Mouse (Mus musculus) midbrain, embryonic 12.5 days (tissue): ENCODE data around the gene Plekhg3. TPM values are rescaled to one million over a fixed set of nuclear protein-coding genes. Genes with fewer than 3 reads are reported as not detected.

ENCODE experiments used
- ATAC-seq: fragments of 200-750 bp; cut with Nextera tagmentation; 2 replicates; pipeline ENCODE4 v1.8.0; 2017; ENCODE audit warnings: low read depth, moderate TSS enrichment, moderate library complexity; ENCODE audit not compliant: low FRiP score
- H3K27ac ChIP-seq: fragments of 300-500 bp; sonication (generic); replicated peaks from 2 replicates; pipeline ENCODE4 v1.5.1; 2016; ENCODE audit warnings: mild to moderate bottlenecking
- H3K27me3 ChIP-seq: fragments of 300-500 bp; sonication (generic); 2 replicates; pipeline ENCODE4 v1.6.1; 2016; ENCODE audit warnings: mild to moderate bottlenecking
- H3K36me3 ChIP-seq: fragments of 300-500 bp; sonication (generic); 2 replicates; pipeline ENCODE4 v1.6.1; 2016
- H3K4me1 ChIP-seq: fragments of 300-500 bp; sonication (generic); 2 replicates; pipeline ENCODE4 v1.6.1; 2016
- H3K4me2 ChIP-seq: fragments of 300-500 bp; sonication (generic); replicated peaks from 2 replicates; pipeline ENCODE4 v1.6.1; 2016; ENCODE audit warnings: mild to moderate bottlenecking, moderate library complexity
- H3K4me3 ChIP-seq: fragments of 300-500 bp; sonication (generic); 2 replicates; pipeline ENCODE4 v1.5.1; 2016; ENCODE audit warnings: mild to moderate bottlenecking
- H3K9ac ChIP-seq: fragments of 300-500 bp; sonication (generic); replicated peaks from 2 replicates; pipeline ENCODE4 v1.6.1; 2016; ENCODE audit warnings: mild to moderate bottlenecking, moderate library complexity
- H3K9me3 ChIP-seq: fragments of 300-500 bp; sonication (generic); 2 replicates; pipeline ENCODE4 v1.6.1; 2016; ENCODE audit warnings: mild to moderate bottlenecking
- WGBS: fragments of 180-500 bp; shearing (Covaris S2); methylation state at CpG from one replicate; pipeline ENCODE4 v1.1.7; 2016; 5-methylcytosine and 5-hydroxymethylcytosine counted together
- polyA plus RNA-seq: library from polyadenylated mRNA; unstranded; fragments of >200 nt; fragmentation: Nextera tagmentation; extraction: Ambion mirVana; gene quantifications from 2 replicates; pipeline ENCODE4 v1.2.1, GENCODE M21; 2016

Gene Plekhg3
- polyA plus RNA-seq: 1.3 and 1.8 TPM in 2 replicates

- Histone ChIP-seq H3K4me3 (no peak within 1 kb of the TSS), H3K9me3 (no peaks in the 10 kb centered on the region), H3K27ac (no peak within 1 kb of the TSS), H3K9ac (no peak within 1 kb of the TSS), H3K4me1 (peaks cover 19% of the 10 kb centered on the region), H3K27me3 (peaks cover 71% of the 10 kb centered on the region), H3K4me2 (no peak within 1 kb of the TSS), H3K36me3 (no peaks in the 10 kb centered on the region)
- ATAC-seq: no peak
- 25% methylated on average over 6 of the region's 6 CpGs for WGBS
Measured at GRCm38 (mm10) chr12:76530580-76531139, at the start of gene Plekhg3. Plekhg3 (plus strand) TSS chr12:76530891.

GRCm38 (mm10) chr12:76482446-76482845, 48.2 kb upstream of the Plekhg3 start:
- Histone ChIP-seq H3K27ac (no peak overlapping the region), H3K36me3 (no peaks in the 10 kb centered on the region), H3K9me3 (no peaks in the 10 kb centered on the region), H3K4me2 (no peak overlapping the region), H3K4me3 (no peak overlapping the region), H3K27me3 (no peaks in the 10 kb centered on the region), H3K9ac (no peak overlapping the region), H3K4me1 (no peaks in the 10 kb centered on the region)
- ATAC-seq: no peak
- WGBS: 80% methylated on average over 2 of the region's 2 CpGs

GRCm38 (mm10) chr12:76482948-76483347, 47.7 kb upstream of the Plekhg3 start:
- Histone ChIP-seq H3K4me2 (no peak overlapping the region), H3K9me3 (no peaks in the 10 kb centered on the region), H3K9ac (no peak overlapping the region), H3K4me1 (no peaks in the 10 kb centered on the region), H3K27ac (no peak overlapping the region), H3K36me3 (no peaks in the 10 kb centered on the region), H3K27me3 (no peaks in the 10 kb centered on the region), H3K4me3 (no peak overlapping the region)
- WGBS: 94% methylated on average over 2 of the region's 2 CpGs
- no peak for ATAC-seq

- Histone ChIP-seq H3K27me3 (no peaks in the 10 kb centered on the region), H3K4me1 (no peaks in the 10 kb centered on the region), H3K27ac (no peak overlapping the region), H3K9me3 (no peaks in the 10 kb centered on the region), H3K9ac (no peak overlapping the region), H3K4me3 (no peak overlapping the region), H3K4me2 (no peak overlapping the region), H3K36me3 (no peaks in the 10 kb centered on the region)
- WGBS: 60% methylated on average over 4 of the region's 4 CpGs
- ATAC-seq: no peak
Measured at GRCm38 (mm10) chr12:76484881-76485280, 45.8 kb upstream of the Plekhg3 start.

- Histone ChIP-seq H3K4me1 (no peaks in the 10 kb centered on the region), H3K4me2 (no peak overlapping the region), H3K9me3 (no peaks in the 10 kb centered on the region), H3K27ac (no peak overlapping the region), H3K4me3 (no peak overlapping the region), H3K27me3 (no peaks in the 10 kb centered on the region), H3K9ac (no peak overlapping the region), H3K36me3 (no peaks in the 10 kb centered on the region)
- ATAC-seq: no peak
- 47% methylated on average over 11 of the region's 11 CpGs for WGBS
Measured at GRCm38 (mm10) chr12:76485381-76485780, 45.3 kb upstream of the Plekhg3 start.

GRCm38 (mm10) chr12:76486943-76487342, 43.7 kb upstream of the Plekhg3 start:
- no peaks in the 10 kb centered on the region for H3K27me3 ChIP-seq
- ATAC-seq: no peak
- no peaks in the 10 kb centered on the region for H3K9me3 ChIP-seq
- H3K4me1 ChIP-seq: no peaks in the 10 kb centered on the region
- WGBS: 85% methylated on average over 9 of the region's 9 CpGs
- no peak overlapping the region for H3K9ac ChIP-seq
- H3K36me3 ChIP-seq: no peaks in the 10 kb centered on the region
- no peak overlapping the region for H3K4me2 ChIP-seq
- H3K27ac ChIP-seq: no peak overlapping the region
- H3K4me3 ChIP-seq: no peak overlapping the region

GRCm38 (mm10) chr12:76490798-76491197, 39.9 kb upstream of the Plekhg3 start:
- Histone ChIP-seq H3K27ac (no peak overlapping the region), H3K9ac (no peak overlapping the region), H3K4me1 (no peaks in the 10 kb centered on the region), H3K9me3 (no peaks in the 10 kb centered on the region), H3K4me2 (no peak overlapping the region), H3K27me3 (peaks cover 5% of the 10 kb centered on the region; the same call in 1 of the 2 replicates), H3K4me3 (no peak overlapping the region), H3K36me3 (no peaks in the 10 kb centered on the region)
- ATAC-seq: no peak
- 78% methylated on average over 1 of the region's 1 CpGs for WGBS

- no peak for ATAC-seq
- Histone ChIP-seq H3K9ac (no peak overlapping the region), H3K4me1 (peaks cover 2% of the 10 kb centered on the region; the same call in 1 of the 2 replicates), H3K9me3 (no peaks in the 10 kb centered on the region), H3K27ac (no peak overlapping the region), H3K36me3 (no peaks in the 10 kb centered on the region), H3K4me3 (no peak overlapping the region), H3K27me3 (peaks cover 6% of the 10 kb centered on the region; the same call in 1 of the 2 replicates), H3K4me2 (no peak overlapping the region)
- 80% methylated on average over 5 of the region's 5 CpGs for WGBS
Measured at GRCm38 (mm10) chr12:76493462-76493861, 37.2 kb upstream of the Plekhg3 start.

GRCm38 (mm10) chr12:76495381-76495780, 35.3 kb upstream of the Plekhg3 start:
- peaks cover 6% of the 10 kb centered on the region; the same call in 1 of the 2 replicates for H3K27me3 ChIP-seq

GRCm38 (mm10) chr12:76496324-76496723, 34.4 kb upstream of the Plekhg3 start:
- Histone ChIP-seq H3K4me2 (0 out of 2 replicates have a peak overlapping the region, but pooled peaks have one; percentile 8), H3K4me1 (peaks cover 2% of the 10 kb centered on the region; the same call in 1 of the 2 replicates), H3K27me3 (peaks cover 6% of the 10 kb centered on the region; the same call in 1 of the 2 replicates), H3K4me3 (no peak overlapping the region), H3K9ac (no peak overlapping the region), H3K36me3 (no peaks in the 10 kb centered on the region), H3K27ac (no peak overlapping the region), H3K9me3 (no peaks in the 10 kb centered on the region)
- WGBS: 32% methylated on average over 12 of the region's 12 CpGs
- no peak for ATAC-seq

More at GRCm38 (mm10) chr12:76495381-76495780, 35.3 kb upstream of the Plekhg3 start:
- H3K4me3 ChIP-seq: no peak overlapping the region
- no peaks in the 10 kb centered on the region for H3K9me3 ChIP-seq
- H3K4me2 ChIP-seq: no peak overlapping the region
- WGBS: 79% methylated on average over 4 of the region's 4 CpGs
- H3K9ac ChIP-seq: no peak overlapping the region
- no peak overlapping the region for H3K27ac ChIP-seq
- no peaks in the 10 kb centered on the region for H3K36me3 ChIP-seq
- peaks cover 2% of the 10 kb centered on the region; the same call in 1 of the 2 replicates for H3K4me1 ChIP-seq
- no peak for ATAC-seq

GRCm38 (mm10) chr12:76499276-76499675, 31.4 kb upstream of the Plekhg3 start:
- Histone ChIP-seq H3K9me3 (no peaks in the 10 kb centered on the region), H3K27me3 (peaks cover 6% of the 10 kb centered on the region; the same call in 1 of the 2 replicates), H3K4me2 (no peak overlapping the region), H3K4me1 (peaks cover 2% of the 10 kb centered on the region; the same call in 1 of the 2 replicates), H3K9ac (no peak overlapping the region), H3K27ac (no peak overlapping the region), H3K4me3 (no peak overlapping the region), H3K36me3 (no peaks in the 10 kb centered on the region)
- WGBS: 92% methylated on average over 9 of the region's 9 CpGs
- no peak for ATAC-seq

- ATAC-seq: no peak
- Histone ChIP-seq H3K4me1 (peaks cover 2% of the 10 kb centered on the region; the same call in 1 of the 2 replicates), H3K9ac (no peak overlapping the region), H3K27me3 (peaks cover 6% of the 10 kb centered on the region; the same call in 1 of the 2 replicates), H3K27ac (no peak overlapping the region), H3K4me3 (no peak overlapping the region), H3K9me3 (no peaks in the 10 kb centered on the region), H3K36me3 (no peaks in the 10 kb centered on the region), H3K4me2 (no peak overlapping the region)
- WGBS: 92% methylated on average over 6 of the region's 6 CpGs
Measured at GRCm38 (mm10) chr12:76500055-76500454, 30.6 kb upstream of the Plekhg3 start.
